Mouse (Mus musculus) liver, adult 2 months (tissue): ENCODE results near the gene Hap1. TPM values are rescaled to one million over a fixed set of nuclear protein-coding genes. Genes with fewer than 3 reads are reported as not detected.
"Not testable (repeated sequence)": the region's sequence is repeated elsewhere in the genome, so short reads cannot be mapped to it uniquely, and the experiment has no call there.

ENCODE experiments used
- DNase-seq: peaks from one replicate; pipeline ENCODE4 v3.0.0-alpha.2; 2011; ENCODE audit warnings: low read depth, low spot score; ENCODE audit errors: extremely low read depth
- H3K27ac ChIP-seq: fragments of 200-500 bp; replicated peaks from 2 replicates; pipeline ENCODE4 v1.5.1; 2012; ENCODE audit warnings: low read depth, mild to moderate bottlenecking, control low read depth, inconsistent platforms, low read length; ENCODE audit not compliant: insufficient read depth
- H3K27me3 ChIP-seq: fragments of 200-500 bp; 2 replicates; pipeline ENCODE4 v1.6.1; 2012; ENCODE audit warnings: mild to moderate bottlenecking, moderate library complexity, low read length, inconsistent platforms; ENCODE audit not compliant: control insufficient read depth, insufficient read depth
- H3K36me3 ChIP-seq: fragments of 200-500 bp; 2 replicates; pipeline ENCODE4 v1.6.1; 2012; ENCODE audit warnings: low read length, inconsistent platforms; ENCODE audit not compliant: control insufficient read depth, insufficient read depth
- H3K4me1 ChIP-seq: fragments of 200-500 bp; 2 replicates; pipeline ENCODE4 v1.6.1; 2011; ENCODE audit warnings: low read length; ENCODE audit not compliant: control insufficient read depth, insufficient read depth
- H3K4me3 ChIP-seq: fragments of 200-500 bp; 2 replicates; pipeline ENCODE4 v1.5.1; 2011; ENCODE audit warnings: low read depth, mild to moderate bottlenecking, control low read depth, low read length, moderate library complexity; ENCODE audit not compliant: insufficient read depth
- H3K79me2 ChIP-seq: fragments of 200-500 bp; 2 replicates; pipeline ENCODE4 v1.6.1; 2012; ENCODE audit warnings: inconsistent platforms, mild to moderate bottlenecking, low read length, moderate library complexity; ENCODE audit not compliant: control insufficient read depth, insufficient read depth
- H3K9ac ChIP-seq: fragments of 200-500 bp; 2 replicates; pipeline ENCODE4 v1.6.1; 2012; ENCODE audit warnings: low read depth, mild to moderate bottlenecking, control low read depth, inconsistent platforms, low read length
- CTCF ChIP-seq: fragments of 200-500 bp; IDR thresholded peaks from 2 replicates; pipeline ENCODE4 v1.5.1; 2011; ENCODE audit warnings: low read depth, low read length, control low read depth
- POLR2A ChIP-seq: fragments of 200-500 bp; IDR thresholded peaks from 2 replicates; pipeline ENCODE4 v1.6.1; 2011; ENCODE audit warnings: low read length, control low read depth; ENCODE audit not compliant: insufficient read depth; ENCODE audit errors: extremely low read depth
- WGBS: fragments of 180-500 bp; shearing (Covaris S2); methylation state at CpG from one replicate; pipeline ENCODE4 v1.1.7; 2018; 5-methylcytosine and 5-hydroxymethylcytosine counted together
- polyA plus RNA-seq: library from polyadenylated mRNA; depleted of rRNA; stranded (reverse); fragments of >200 nt; gene quantifications from 2 replicates; pipeline ENCODE4 v1.2.3, GENCODE M21; 2012
- total RNA-seq: library from RNA; depleted of rRNA; stranded (reverse); fragments of >200 nt; gene quantifications from 2 replicates; pipeline ENCODE4 v1.2.3, GENCODE M21; 2014

Gene Hap1
- total and polyA plus RNA-seq, 2 experiments = 0.65 to 1.2 TPM

DNA sequence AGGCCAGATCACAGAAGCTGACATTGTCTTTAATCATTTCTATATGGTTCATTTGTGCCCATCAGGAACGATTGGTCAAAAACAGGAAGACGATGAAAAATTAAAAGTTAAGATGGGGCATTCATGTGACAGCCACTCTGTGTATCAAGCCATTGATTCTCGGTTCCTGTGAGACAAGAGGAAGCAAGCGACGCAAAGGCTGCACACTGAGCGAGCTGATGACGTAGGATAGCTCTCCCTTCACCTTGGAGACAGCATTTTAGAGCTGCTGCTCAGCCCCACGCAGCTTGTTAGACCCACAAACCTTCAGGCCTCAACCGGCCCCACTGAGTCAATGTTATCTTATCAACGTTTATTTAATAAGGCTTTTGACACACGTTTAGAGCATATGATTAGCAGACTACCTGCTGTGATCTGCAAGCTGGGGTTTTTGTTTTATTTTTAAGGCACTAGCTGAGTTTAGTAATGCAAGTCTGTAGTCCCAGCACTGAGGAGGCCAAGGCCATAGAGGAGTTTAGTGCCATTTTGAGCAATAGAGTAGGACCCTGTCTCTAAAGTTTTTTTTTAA lies 30.8 kb downstream of the Hap1 start:
- H3K27me3 ChIP-seq = no peaks in the 10 kb centered on the region
- H3K79me2 ChIP-seq = peaks cover under 1% of the 10 kb centered on the region; the same call in 1 of the 2 replicates
- peaks cover 17% of the 10 kb centered on the region for H3K36me3 ChIP-seq
- H3K9ac ChIP-seq = no peak overlapping the region
- H3K27ac ChIP-seq = no peak overlapping the region
- peaks cover 6% of the 10 kb centered on the region; the same call in 1 of the 2 replicates for H3K4me1 ChIP-seq
- DNase-seq = no peak
- no peak for TF ChIP-seq POLR2A
- TF ChIP-seq CTCF = no peak
- no peak overlapping the region for H3K4me3 ChIP-seq
- WGBS = 79% methylated on average over 11 of the region's 11 CpGs

DNA sequence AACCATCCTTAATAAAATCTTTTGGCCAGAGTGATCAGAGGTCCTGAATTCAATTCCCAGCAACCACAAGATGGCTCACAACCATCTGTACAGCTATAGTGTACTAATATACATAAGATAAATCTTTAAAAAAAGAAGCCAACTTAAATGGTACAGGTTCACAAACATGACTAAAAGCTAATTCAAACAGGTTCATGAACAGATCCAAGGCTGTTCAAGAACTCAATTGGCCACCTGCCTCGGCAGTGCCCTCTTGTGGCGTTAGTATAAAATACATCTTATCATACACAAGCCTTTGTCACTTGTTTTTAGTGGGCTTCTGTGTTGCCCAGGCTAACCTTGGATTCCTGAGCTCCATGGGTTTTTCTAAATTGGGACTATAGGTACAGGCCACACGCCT lies 32.4 kb downstream of the Hap1 start:
- Histone ChIP-seq H3K79me2 (peaks cover 3% of the 10 kb centered on the region; the same call in 1 of the 2 replicates), H3K27me3 (no peaks in the 10 kb centered on the region), H3K4me3 (no peak overlapping the region), H3K36me3 (peaks cover 17% of the 10 kb centered on the region), H3K9ac (no peak overlapping the region), H3K4me1 (peaks cover under 1% of the 10 kb centered on the region; the same call in 1 of the 2 replicates), H3K27ac (no peak overlapping the region)
- peak; percentile 69 for DNase-seq
- WGBS = 22% methylated on average over 3 of the region's 3 CpGs
- TF ChIP-seq POLR2A = no peak
- peak; percentile 68; the same call in 1 of the 2 replicates for TF ChIP-seq CTCF

DNA sequence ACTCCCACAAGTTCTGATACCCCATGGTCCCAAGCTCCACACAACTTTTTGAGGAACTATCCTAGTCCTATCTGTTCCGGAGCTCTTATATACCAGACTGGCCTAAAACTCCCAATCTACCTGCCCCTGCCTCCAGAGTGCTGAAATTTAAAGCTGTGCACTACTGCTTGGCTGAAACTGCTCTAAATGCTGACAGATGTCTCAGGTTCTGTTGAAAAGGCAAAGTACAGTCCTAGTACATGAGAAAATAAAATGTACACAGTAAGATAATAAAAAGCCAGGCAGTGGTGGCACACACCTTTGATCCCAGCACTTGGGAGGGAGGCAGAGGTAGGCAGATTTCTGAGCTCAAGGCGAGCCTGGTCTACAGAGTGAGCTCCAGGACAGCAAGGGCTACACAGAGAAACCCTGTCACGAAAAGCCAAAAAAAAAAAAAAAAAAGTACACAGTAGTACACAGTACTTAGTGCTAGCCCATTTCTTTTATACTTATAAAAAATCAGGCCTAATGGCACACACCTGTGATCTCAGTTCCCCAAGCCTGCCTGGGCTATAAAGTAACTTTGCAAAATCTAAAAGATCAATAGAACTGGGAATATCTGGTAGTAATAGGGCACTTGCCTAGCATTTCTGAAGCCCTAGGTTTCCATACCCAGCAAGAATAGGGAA lies 33.2 kb downstream of the Hap1 start:
- TF ChIP-seq POLR2A = 0 out of 2 replicates have a peak, but pooled peaks have one; percentile 12
- TF ChIP-seq CTCF = no peak
- no peak overlapping the region; the same call in 1 of the 2 replicates for H3K4me3 ChIP-seq
- peak; percentile 67 for DNase-seq
- H3K27me3 ChIP-seq = no peaks in the 10 kb centered on the region
- peaks cover 17% of the 10 kb centered on the region for H3K36me3 ChIP-seq
- peak overlapping the region; percentile 61 for H3K27ac ChIP-seq
- H3K79me2 ChIP-seq = peaks cover 3% of the 10 kb centered on the region; the same call in 1 of the 2 replicates
- H3K4me1 ChIP-seq = peaks cover 4% of the 10 kb centered on the region; the same call in 1 of the 2 replicates
- peak overlapping the region; percentile 56 for H3K9ac ChIP-seq
- WGBS = 35% methylated on average over 3 of the region's 3 CpGs

DNA sequence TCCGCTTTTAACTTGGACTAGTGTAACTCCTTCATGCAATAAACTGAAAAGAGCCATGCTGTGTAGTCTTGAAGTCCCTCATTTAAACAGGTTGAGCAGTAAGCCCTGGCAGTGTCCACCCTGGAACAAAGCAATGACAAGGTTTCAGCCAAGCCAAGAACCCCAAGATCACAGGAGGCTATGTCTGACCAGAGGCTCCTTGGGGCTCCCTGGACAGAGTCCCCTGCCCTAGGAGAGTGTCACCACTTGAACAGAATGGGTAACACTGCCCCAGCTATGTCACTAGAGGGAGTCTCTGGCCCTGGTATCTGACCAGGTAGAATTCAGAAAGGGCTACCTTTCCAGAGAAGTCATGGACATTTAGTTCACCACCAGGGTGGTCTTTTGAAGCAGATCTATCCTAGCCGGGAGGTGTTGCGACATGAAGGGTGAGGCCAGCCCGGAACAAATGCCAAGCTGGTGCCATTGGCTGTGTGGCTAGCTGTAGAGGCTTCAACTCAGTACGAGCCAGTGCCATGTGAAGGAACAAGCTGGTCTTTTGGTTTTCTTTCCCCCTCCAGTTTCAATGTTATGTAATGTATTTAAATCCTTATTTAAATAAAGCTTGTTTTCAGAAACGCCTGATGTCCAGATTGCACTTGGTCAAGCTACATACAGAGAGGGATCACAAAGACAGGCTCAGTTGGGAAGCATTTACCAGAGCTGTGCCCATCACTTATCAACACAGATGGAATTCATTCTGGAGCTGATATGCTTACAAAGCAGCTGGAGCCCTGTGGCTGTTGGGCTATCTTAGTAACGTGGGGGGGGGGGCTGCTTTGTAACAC lies 34.2 kb downstream of the Hap1 start:
- peaks cover 17% of the 10 kb centered on the region for H3K36me3 ChIP-seq
- peak; percentile 53 for DNase-seq
- H3K79me2 ChIP-seq, H3K27me3 ChIP-seq, H3K4me1 ChIP-seq: not testable (repeated sequence)
- peak overlapping the region; percentile 21; the same call in 1 of the 2 replicates for H3K4me3 ChIP-seq
- 24% methylated on average over 7 of the region's 7 CpGs for WGBS
- peak overlapping the region; percentile 56 for H3K9ac ChIP-seq
- peak overlapping the region; percentile 61 for H3K27ac ChIP-seq

DNA sequence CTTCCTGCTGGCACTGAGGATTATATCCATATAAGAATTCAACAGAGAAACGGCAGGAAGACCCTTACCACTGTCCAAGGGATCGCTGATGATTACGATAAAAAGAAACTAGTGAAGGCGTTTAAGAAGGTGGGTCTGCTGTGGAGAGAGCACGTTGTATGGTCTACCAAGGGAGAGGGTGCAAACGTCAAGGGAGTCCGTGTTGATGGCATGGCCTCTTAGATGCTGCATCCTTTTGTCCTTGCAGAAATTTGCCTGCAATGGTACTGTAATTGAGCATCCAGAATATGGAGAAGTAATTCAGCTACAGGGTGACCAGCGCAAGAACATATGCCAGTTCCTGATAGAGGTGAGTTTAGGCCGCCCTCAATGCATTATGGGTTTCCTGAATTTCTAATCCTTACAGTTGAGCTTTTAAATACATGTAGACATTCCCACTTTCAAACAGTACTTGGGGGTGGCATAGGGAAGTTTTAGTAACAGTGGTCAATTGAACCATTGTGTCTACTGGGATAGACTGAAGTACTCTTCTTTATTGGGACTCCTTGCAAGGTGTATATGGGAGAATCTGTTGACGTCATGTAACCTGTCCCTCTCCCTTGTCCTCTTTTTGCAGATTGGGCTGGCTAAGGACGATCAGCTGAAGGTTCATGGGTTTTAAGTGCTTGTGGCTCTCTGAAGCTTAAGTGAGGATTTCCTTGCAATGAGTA lies 35.1 kb downstream of the Hap1 start:
- not testable (repeated sequence) for H3K27me3 ChIP-seq, DNase-seq, H3K79me2 ChIP-seq
- Histone ChIP-seq H3K4me1 (peaks cover 12% of the 10 kb centered on the region), H3K36me3 (peaks cover 17% of the 10 kb centered on the region), H3K27ac (peak overlapping the region; percentile 92), H3K4me3 (peak overlapping the region; percentile 93), H3K9ac (peak overlapping the region; percentile 97)
- 2% methylated on average over 11 of the region's 11 CpGs for WGBS
